Mouse (Mus musculus): ENCODE data around the gene Gm28043. TPM values are rescaled to one million over a fixed set of nuclear protein-coding genes. Genes with fewer than 3 reads are reported as not detected.
A peak's percentile ranks its signal among the peaks of the same experiment; 100 is the strongest.

Gene Gm28043
- total and polyA plus RNA-seq, 3 experiments: 3.6 to 4.2 (median 3.7) TPM

DNA sequence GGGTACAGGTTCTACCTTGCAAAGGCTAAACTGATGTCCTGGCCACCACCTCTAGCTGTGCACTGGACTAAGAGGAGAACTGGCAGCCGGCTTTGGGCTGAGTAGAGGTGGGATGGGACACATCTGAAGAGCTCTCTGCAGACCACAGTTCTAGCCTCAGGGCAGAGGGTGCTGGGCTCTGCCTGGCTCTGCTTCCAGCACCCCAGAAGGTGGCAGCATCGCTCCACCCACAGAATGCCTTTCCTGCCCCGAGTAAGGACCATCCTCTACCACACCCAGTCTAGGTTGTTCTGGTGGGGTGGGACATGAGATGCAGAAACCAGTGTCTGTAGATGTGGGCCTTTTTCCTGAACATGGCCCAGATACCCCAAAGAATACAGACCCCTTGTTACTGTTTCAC, 90.1 kb downstream of the Gm28043 start:
- dilution Hi-C loops (cut with MboI; ENCODE audit: extremely low pct_ligation_motif_present, extremely low pct_unique_long_range_greater_than_20kb, low sequenced_read_pairs) (no loop called here), in situ Hi-C loops (cut with MboI; ENCODE audit: low pct_ligation_motif_present, low pct_unique_long_range_greater_than_20kb, low sequenced_read_pairs) (no loop called here)
- peak; percentile 66 for DNase-seq (ENCODE audit: extremely low read depth)
- Histone ChIP-seq H3K4me3 (replicated peaks in 1 of 3; ENCODE audit: low read depth in 2 of 3, low read length in 2 of 3, poor library complexity in 1 of 3) (no peak overlapping the region), H3K36me3 (replicated peaks in 1 of 2; ENCODE audit: control insufficient read depth in 1 of 2, insufficient read depth in 1 of 2, low read length in 1 of 2) (peaks cover 50 to 87% of the 10 kb centered on the region in 2 experiments), H3K4me1 (ENCODE audit: control insufficient read depth in 1 of 2, insufficient read depth in 2 of 2) (peaks cover 0 to 61% of the 10 kb centered on the region in 2 experiments; a peak in 2 of 4 replicates), H3K9me3 (replicated peaks; ENCODE audit: low read length) (no peaks in the 10 kb centered on the region), H3K79me2 (replicated peaks; ENCODE audit: control insufficient read depth, extremely low read depth, insufficient read depth, poor library complexity, severe bottlenecking) (no peaks in the 10 kb centered on the region), H3K9ac (ENCODE audit: insufficient read depth, low read depth) (no peak overlapping the region), H3K4me2 (ENCODE audit: insufficient read depth, low read depth, poor library complexity, severe bottlenecking) (no peak overlapping the region), H3K27ac (ENCODE audit: insufficient read depth, low read depth) (no peak overlapping the region), H3K27me3 (replicated peaks) (no peaks in the 10 kb centered on the region)
- TF ChIP-seq POLR2AphosphoS2 (IDR thresholded peaks at IDR 0.05; ENCODE audit: low read depth, low read length) (0 out of 2 replicates have a peak, but pooled peaks have one; percentile 17), NRF1 (IDR thresholded peaks at IDR 0.05; ENCODE audit: low read depth, low read length) (no peak), RAD21 (IDR thresholded peaks at IDR 0.05; ENCODE audit: low read depth, low read length) (peak; percentile 93), SMC3 (IDR thresholded peaks at IDR 0.05; ENCODE audit: low read depth, low read length) (peak; percentile 92), NELFE (IDR thresholded peaks at IDR 0.05; ENCODE audit: low read depth, low read length) (0 out of 2 replicates have a peak, but pooled peaks have one; percentile 9), SIN3A (IDR thresholded peaks at IDR 0.05; ENCODE audit: low read length) (0 out of 2 replicates have a peak, but pooled peaks have one; percentile 21), ZNF384 (IDR thresholded peaks at IDR 0.05; ENCODE audit: low read depth, low read length) (0 out of 2 replicates have a peak, but pooled peaks have one; percentile 32), CTCF (conservative IDR thresholded peaks at IDR 0.05 in 1 of 2, IDR thresholded peaks at IDR 0.05 in 1 of 2; ENCODE audit: low read depth in 2 of 2, low read length in 2 of 2) (peak; percentile 61 to 91), EP300 (IDR thresholded peaks at IDR 0.05; ENCODE audit: low read length) (no peak)

DNA sequence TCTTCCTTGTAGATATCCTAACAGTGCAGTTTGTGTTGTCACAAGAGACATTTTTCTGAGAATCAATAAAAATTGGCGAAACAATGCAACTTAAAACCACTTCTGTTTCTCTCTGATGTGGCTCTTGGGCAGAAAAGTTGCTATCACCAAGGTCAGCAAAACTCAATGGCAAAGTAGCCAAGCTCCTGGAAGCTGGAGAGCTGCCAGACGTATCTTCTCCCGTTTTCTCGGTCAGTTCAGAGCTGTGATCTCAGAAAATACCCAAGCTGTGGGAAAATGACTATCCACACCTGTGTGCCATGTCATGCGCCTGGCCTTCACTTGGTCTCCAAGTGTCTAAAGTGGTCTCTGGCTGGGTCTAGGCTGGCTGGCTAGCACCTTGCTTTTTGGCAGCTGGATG, 91.2 kb downstream of the Gm28043 start:
- H3K36me3 ChIP-seq (replicated peaks in 1 of 2; ENCODE audit: control insufficient read depth in 1 of 2, insufficient read depth in 1 of 2, low read length in 1 of 2): peaks cover 44 to 83% of the 10 kb centered on the region in 2 experiments
- in situ Hi-C loops (cut with MboI; ENCODE audit: low pct_ligation_motif_present, low pct_unique_long_range_greater_than_20kb, low sequenced_read_pairs) (no loop called here), dilution Hi-C loops (cut with MboI; ENCODE audit: extremely low pct_ligation_motif_present, extremely low pct_unique_long_range_greater_than_20kb, low sequenced_read_pairs) (no loop called here)
- no peaks in the 10 kb centered on the region for H3K79me2 ChIP-seq (replicated peaks; ENCODE audit: control insufficient read depth, extremely low read depth, insufficient read depth, poor library complexity, severe bottlenecking)
- DNase-seq (ENCODE audit: extremely low read depth): no peak
- TF ChIP-seq KAT2A (IDR thresholded peaks at IDR 0.05; ENCODE audit: insufficient replicate concordance, low read length): no peak
- no peak for TF ChIP-seq ZC3H11A (IDR thresholded peaks at IDR 0.05; ENCODE audit: low read depth, low read length)
- TF ChIP-seq TCF12 (IDR thresholded peaks at IDR 0.05; ENCODE audit: low read depth, low read length): no peak
- no peak for TF ChIP-seq NRF1 (IDR thresholded peaks at IDR 0.05; ENCODE audit: low read depth, low read length)
- TF ChIP-seq ZKSCAN1 (IDR thresholded peaks at IDR 0.05; ENCODE audit: borderline replicate concordance, low read depth, low read length): no peak
- TF ChIP-seq SIN3A (IDR thresholded peaks at IDR 0.05; ENCODE audit: low read length): no peak
- no peak for TF ChIP-seq JUND (conservative IDR thresholded peaks at IDR 0.05; ENCODE audit: low read depth, low read length)
- TF ChIP-seq MYC (IDR thresholded peaks at IDR 0.05; ENCODE audit: low read depth, low read length): no peak
- no peak for TF ChIP-seq ETS1 (conservative IDR thresholded peaks at IDR 0.05; ENCODE audit: low read depth, low read length)
- no peak for TF ChIP-seq RAD21 (IDR thresholded peaks at IDR 0.05; ENCODE audit: low read depth, low read length)
- TF ChIP-seq MAX (IDR thresholded peaks at IDR 0.05; ENCODE audit: low read length): no peak
- no peaks in the 10 kb centered on the region for H3K9me3 ChIP-seq (replicated peaks; ENCODE audit: low read length)
- H3K27me3 ChIP-seq (replicated peaks): no peaks in the 10 kb centered on the region
- H3K4me3 ChIP-seq (replicated peaks in 1 of 3; ENCODE audit: low read depth in 2 of 3, low read length in 2 of 3, poor library complexity in 1 of 3): no peak overlapping the region
- no peak overlapping the region for H3K9ac ChIP-seq (ENCODE audit: insufficient read depth, low read depth)
- H3K4me2 ChIP-seq (ENCODE audit: insufficient read depth, low read depth, poor library complexity, severe bottlenecking): no peak overlapping the region
- H3K27ac ChIP-seq (ENCODE audit: insufficient read depth, low read depth): no peak overlapping the region
- H3K4me1 ChIP-seq (ENCODE audit: control insufficient read depth in 1 of 2, insufficient read depth in 2 of 2): peaks cover 5 to 61% of the 10 kb centered on the region in 2 experiments
